ENCODE assay signal across 24 mouse cellular contexts in genomic region chr11:44288825-44289224, GRCm38 (mm10).
DNase-seq lines count a peak whose midpoint lies in the region; ATAC-seq and TF ChIP-seq lines count a peak whose summit lies in the region.
"Had no signal": no experiment of that assay in that cellular context is flagged by ENCODE, and none has a peak within 500 bp of the region (broad histone marks: within the 10 kb centered on the region; RNA-seq: fewer than 3 reads in every experiment).

No protein-coding gene starts in this region.

- TF ChIP-seq POLR2A in cerebellum, adult 2 months (IDR thresholded peaks at IDR 0.05; ENCODE audit: borderline replicate concordance, insufficient read depth, low read length), result no peak

- H3K27ac ChIP-seq in cerebellum, adult 2 months (ENCODE audit: insufficient read depth, low read length), result no peak overlapping the region
- no peak overlapping the region for H3K27ac ChIP-seq in intestine, embryonic 16.5 days (ENCODE audit: low read length)
- no peak overlapping the region for H3K27ac ChIP-seq in embryonic facial prominence, embryonic 10.5 days (replicated peaks)
- H3K27ac ChIP-seq: embryonic facial prominence, embryonic 13.5 days; forebrain, embryonic 12.5 days; gastrocnemius, adult 2 months; heart, embryonic 13.5 days had no signal

- no peak overlapping the region for H3K4me2 ChIP-seq in intestine, embryonic 16.5 days (ENCODE audit: low read depth, low read length)
- H3K4me2 ChIP-seq: embryonic facial prominence, embryonic 13.5 days; forebrain, embryonic 12.5 days; heart, embryonic 13.5 days had no signal

- no peaks in the 10 kb centered on the region for H3K36me3 ChIP-seq in intestine, embryonic 16.5 days (ENCODE audit: control insufficient read depth, insufficient read depth, low read length)
- no peaks in the 10 kb centered on the region for H3K36me3 ChIP-seq in embryonic facial prominence, embryonic 10.5 days (replicated peaks)
- H3K36me3 ChIP-seq: embryonic facial prominence, embryonic 13.5 days; forebrain, embryonic 12.5 days; G1E; heart, embryonic 13.5 days had no signal

- no peak overlapping the region for H3K9ac ChIP-seq in intestine, embryonic 16.5 days (ENCODE audit: low read depth, low read length)
- H3K9ac ChIP-seq: embryonic facial prominence, embryonic 13.5 days; forebrain, embryonic 12.5 days; heart, embryonic 13.5 days had no signal

- peak; percentile 8 for DNase-seq in A20 (ENCODE audit: low read depth, low spot score)
- DNase-seq in brain, adult 2 months (ENCODE audit: low read depth, low spot score), result peak; percentile 61
- DNase-seq in cerebellum, adult 2 months, result peak; percentile 63 to 83
- DNase-seq in cerebellum, postnatal 10 days, result peak; percentile 70 to 71
- DNase-seq in gastrocnemius, postnatal 25 days, result no peak
- no peak for DNase-seq in spleen, adult 12 weeks (ENCODE audit: low spot score)
- no peak for DNase-seq in embryonic facial prominence, embryonic 10.5 days (ENCODE audit: low spot score)
- DNase-seq: adrenal gland, adult 8-10 months; adrenal gland, postnatal 36 days; B cell, adult 2 months; gastrocnemius, adult 2 months; gastrocnemius, postnatal 36 days; heart, adult 11 months; heart, postnatal 36 days; kidney, adult 18-20 months had no signal

- H3K9me3 ChIP-seq in intestine, embryonic 16.5 days (ENCODE audit: control insufficient read depth, low read length), result no peaks in the 10 kb centered on the region
- H3K9me3 ChIP-seq in embryonic facial prominence, embryonic 10.5 days, result no peaks in the 10 kb centered on the region; the same call in 1 of the 2 replicates
- H3K9me3 ChIP-seq: embryonic facial prominence, embryonic 13.5 days; forebrain, embryonic 12.5 days; G1E had no signal

- no peak overlapping the region for H3K4me3 ChIP-seq in cerebellum, adult 2 months (replicated peaks; ENCODE audit: insufficient read depth, low read depth, low read length)
- H3K4me3 ChIP-seq in intestine, embryonic 16.5 days (ENCODE audit: low read length), result no peak overlapping the region
- no peak overlapping the region for H3K4me3 ChIP-seq in embryonic facial prominence, embryonic 10.5 days
- H3K4me3 ChIP-seq: embryonic facial prominence, embryonic 13.5 days; forebrain, embryonic 12.5 days; gastrocnemius, adult 2 months; heart, embryonic 13.5 days had no signal

- H3K4me1 ChIP-seq in cerebellum, adult 2 months (ENCODE audit: control insufficient read depth, insufficient read depth, low read length), result peaks cover 3% of the 10 kb centered on the region
- H3K4me1 ChIP-seq in intestine, embryonic 16.5 days (ENCODE audit: control insufficient read depth, insufficient read depth, low read length), result no peaks in the 10 kb centered on the region
- H3K4me1 ChIP-seq in embryonic facial prominence, embryonic 10.5 days, result no peaks in the 10 kb centered on the region
- H3K4me1 ChIP-seq: embryonic facial prominence, embryonic 13.5 days; forebrain, embryonic 12.5 days; heart, embryonic 13.5 days had no signal

- no peak for TF ChIP-seq CTCF in cerebellum, adult 2 months (IDR thresholded peaks at IDR 0.05; ENCODE audit: borderline replicate concordance, insufficient read depth, low read depth, low read length)

- no peak for ATAC-seq in intestine, embryonic 16.5 days
- ATAC-seq: CD4-positive, CD25-positive, alpha-beta regulatory T cell, adult 4 months; forebrain, embryonic 16.5 days; hindbrain, embryonic 16.5 days; inflammation-experienced regulatory T-cells, adult 6 months had no signal

- no peaks in the 10 kb centered on the region for H3K27me3 ChIP-seq in cerebellum, adult 2 months (ENCODE audit: control insufficient read depth, insufficient read depth, low read length)
- no peaks in the 10 kb centered on the region for H3K27me3 ChIP-seq in intestine, embryonic 16.5 days (replicated peaks; ENCODE audit: control insufficient read depth, insufficient read depth, low read length)
- H3K27me3 ChIP-seq in embryonic facial prominence, embryonic 10.5 days (replicated peaks; ENCODE audit: low read depth, poor library complexity, severe bottlenecking), result no peaks in the 10 kb centered on the region
- H3K27me3 ChIP-seq: embryonic facial prominence, embryonic 13.5 days; forebrain, embryonic 12.5 days; heart, embryonic 13.5 days had no signal

- 5% methylated on average over 1 of the region's 1 CpGs for WGBS in cerebellum, adult 2 months
- 79% methylated on average over 1 of the region's 1 CpGs for WGBS in intestine, embryonic 16.5 days
- 84% methylated on average over 1 of the region's 1 CpGs for WGBS in embryonic facial prominence, embryonic 10.5 days

Comparison
In these comparisons a context has a peak if more than half of its experiments do, and no peak if none do; other contexts are left out.
1. DNase-seq: peak in A20 (single experiment), brain, adult 2 months (single experiment), cerebellum, adult 2 months (2 of 2) and cerebellum, postnatal 10 days (2 of 2); none in gastrocnemius, postnatal 25 days (single experiment), spleen, adult 12 weeks (single experiment) and embryonic facial prominence, embryonic 10.5 days (single experiment).